Mouse (Mus musculus) WW6 (cell line): ENCODE data around the gene Ywhaq.
A peak's percentile ranks its signal among the peaks of the same experiment; 100 is the strongest.

Experiments used
- DNase-seq: peaks from one replicate; pipeline ENCODE4 v3.0.0-alpha.2; 2013; ENCODE audit warnings: low read depth, low spot score

The Ywhaq gene

GRCm38 (mm10) chr12:21417100-21418070 is at the start of gene Ywhaq:
TSS of gene Ywhaq (minus strand) at chr12:21417637.
- peak; percentile 94 for DNase-seq

GRCm38 (mm10) chr12:21463448-21463891 is 46.0 kb upstream of the Ywhaq start:
- no peak for DNase-seq

- DNase-seq, result no peak
Observed at GRCm38 (mm10) chr12:21462658-21463057, 45.2 kb upstream of the Ywhaq start.

GRCm38 (mm10) chr12:21459681-21460080 is 42.2 kb upstream of the Ywhaq start:
- no peak for DNase-seq

GRCm38 (mm10) chr12:21456021-21456420 is 38.6 kb upstream of the Ywhaq start:
- DNase-seq, result no peak

GRCm38 (mm10) chr12:21451752-21452151 is 34.3 kb upstream of the Ywhaq start:
- no peak for DNase-seq

GRCm38 (mm10) chr12:21451351-21451750 is 33.9 kb upstream of the Ywhaq start:
- no peak for DNase-seq

- DNase-seq, result no peak
Observed at GRCm38 (mm10) chr12:21443783-21444182, 26.3 kb upstream of the Ywhaq start.

GRCm38 (mm10) chr12:21441870-21442269 is 24.4 kb upstream of the Ywhaq start:
- no peak for DNase-seq

GRCm38 (mm10) chr12:21439428-21439827 is 22.0 kb upstream of the Ywhaq start:
- no peak for DNase-seq

- no peak for DNase-seq
Observed at GRCm38 (mm10) chr12:21438750-21439394, 21.4 kb upstream of the Ywhaq start.

- DNase-seq, result no peak
Observed at GRCm38 (mm10) chr12:21438294-21438693, 20.9 kb upstream of the Ywhaq start.

- DNase-seq, result no peak
Observed at GRCm38 (mm10) chr12:21431950-21432349, 14.5 kb upstream of the Ywhaq start.

GRCm38 (mm10) chr12:21431039-21431438 is 13.6 kb upstream of the Ywhaq start:
- no peak for DNase-seq

GRCm38 (mm10) chr12:21430140-21430539 is 12.7 kb upstream of the Ywhaq start:
- no peak for DNase-seq

- DNase-seq, result no peak
Observed at GRCm38 (mm10) chr12:21429021-21429420, 11.6 kb upstream of the Ywhaq start.

- no peak for DNase-seq
Observed at GRCm38 (mm10) chr12:21426065-21426940, 8.9 kb upstream of the Ywhaq start.

GRCm38 (mm10) chr12:21424683-21425082 is 7.2 kb upstream of the Ywhaq start:
- no peak for DNase-seq

GRCm38 (mm10) chr12:21418621-21419131 is 1.2 kb upstream of the Ywhaq start:
- DNase-seq, result no peak

- no peak for DNase-seq
Observed at GRCm38 (mm10) chr12:21418083-21418482, 646 bp upstream of the Ywhaq start.

- DNase-seq, result no peak
Observed at GRCm38 (mm10) chr12:21416506-21416905, 931 bp downstream of the Ywhaq start.
